Comparison of ENCODE assay signal across 28 mouse cellular contexts in genomic region chr2:113805765-113806164, GRCm38 (mm10). TPM values are rescaled to one million over a fixed set of nuclear protein-coding genes. Genes with fewer than 3 reads are reported as not detected.
"Had no signal": no experiment of that assay in that cellular context is flagged by ENCODE, and none has a peak within 500 bp of the region (broad histone marks: within the 10 kb centered on the region; RNA-seq: fewer than 3 reads in every experiment).

No protein-coding gene starts in this region.

- H3K27ac ChIP-seq: gastrocnemius, adult 2 months; heart, embryonic 10.5 days; hindbrain, embryonic 15.5 days; hindbrain, postnatal 0 days; kidney, embryonic 15.5 days; kidney, postnatal 0 days; limb, embryonic 13.5 days; limb, embryonic 15.5 days; liver, embryonic 12.5 days; liver, embryonic 14.5 days had no signal

- DNase-seq: gastrocnemius, adult 2 months; gastrocnemius, postnatal 10 days; gastrocnemius, postnatal 36 days; heart, adult 18-20 months; heart, postnatal 10 days; kidney, adult 11 months; kidney, adult 2 months; kidney, adult 9 months; kidney, postnatal 14 days; kidney, postnatal 36 days; layer of hippocampus, adult 9-11 months; layer of hippocampus, postnatal 36 days; left cerebral cortex, postnatal 4 days had no signal

- H3K4me2 ChIP-seq: heart, embryonic 12.5 days; hindbrain, embryonic 15.5 days; kidney, embryonic 15.5 days; limb, embryonic 13.5 days; limb, embryonic 15.5 days; liver, embryonic 12.5 days had no signal

- H3K9ac ChIP-seq: heart, embryonic 12.5 days; hindbrain, embryonic 15.5 days; kidney, embryonic 15.5 days; limb, embryonic 13.5 days; limb, embryonic 15.5 days; liver, embryonic 12.5 days; liver, embryonic 14.5 days had no signal

- ATAC-seq: hindbrain, postnatal 0 days; intestine, embryonic 16.5 days; liver, embryonic 12.5 days had no signal

- H3K27me3 ChIP-seq: heart, embryonic 12.5 days; hindbrain, embryonic 15.5 days; kidney, embryonic 15.5 days; limb, embryonic 13.5 days; liver, embryonic 12.5 days had no signal

- H3K4me1 ChIP-seq: heart, embryonic 12.5 days; hindbrain, embryonic 15.5 days; kidney, embryonic 15.5 days; limb, embryonic 15.5 days; liver, embryonic 12.5 days had no signal

- H3K9me3 ChIP-seq: heart, embryonic 10.5 days; heart, embryonic 12.5 days; hindbrain, embryonic 15.5 days; kidney, embryonic 15.5 days; limb, embryonic 13.5 days; limb, embryonic 15.5 days; liver, embryonic 12.5 days had no signal

- H3K36me3 ChIP-seq: heart, embryonic 10.5 days; heart, embryonic 12.5 days; kidney, embryonic 15.5 days; limb, embryonic 13.5 days; limb, embryonic 15.5 days; liver, embryonic 12.5 days had no signal

- H3K4me3 ChIP-seq: gastrocnemius, adult 2 months; heart, embryonic 10.5 days; heart, embryonic 12.5 days; hindbrain, embryonic 15.5 days; kidney, embryonic 15.5 days; limb, embryonic 13.5 days; limb, embryonic 15.5 days; liver, embryonic 12.5 days had no signal

RNA-seq across cellular contexts. Expression of gene Scg5, which starts 23.2 kb away (rescaled TPM):
- total RNA-seq: gastrocnemius, adult 2 months; gastrocnemius, postnatal 36 days; heart, postnatal 25 days; hematopoietic stem cell, adult 5-6 weeks; liver, adult 2 months had no signal
- polyA plus RNA-seq: liver, embryonic 12.5 days had no signal

RNA-seq across cellular contexts. Expression of gene Grem1, which starts 47.3 kb away (rescaled TPM):
- total RNA-seq: gastrocnemius, adult 2 months; gastrocnemius, postnatal 36 days; heart, adult 8-10 months; heart, postnatal 10 days; heart, postnatal 25 days; hematopoietic stem cell, adult 5-6 weeks; liver, adult 2 months had no signal
- polyA plus RNA-seq: heart, embryonic 12.5 days; liver, adult 2 months; liver, embryonic 14.5 days had no signal
